Mouse (Mus musculus) common myeloid progenitor, adult 5-6 weeks (primary cell): Measurements from ENCODE around the gene Gm9046. TPM values are rescaled to one million over a fixed set of nuclear protein-coding genes. Genes with fewer than 3 reads are reported as not detected.
"Not testable (repeated sequence)": the region's sequence is repeated elsewhere in the genome, so short reads cannot be mapped to it uniquely, and the experiment has no call there.

Experiments used
- ATAC-seq: replicated peaks from 2 replicates; pipeline ENCODE4 v1.8.0; 2016; ENCODE audit warnings: low read depth, mild to moderate bottlenecking, moderate TSS enrichment, inconsistent platforms; ENCODE audit not compliant: poor library complexity, severe bottlenecking
- total RNA-seq: library from RNA; stranded (forward); fragments of 200-1000, 187-1606 nt; gene quantifications from 2 replicates; pipeline ENCODE4 v1.2.3, GENCODE M21; 2017

Gene Gm9046
- total RNA-seq: not detected in 2 replicates

GRCm38 (mm10) chr10:118343155-118343554 is at the start of gene Gm9046:
Gene Gm9046 (minus strand): TSS chr10:118343255.
- not testable (repeated sequence) for ATAC-seq

- peak; percentile 100 for ATAC-seq
Observed at GRCm38 (mm10) chr10:118370443-118370842, 27.4 kb upstream of the Gm9046 start.

- ATAC-seq: no peak
Observed at GRCm38 (mm10) chr10:118369518-118369917, 26.5 kb upstream of the Gm9046 start.

GRCm38 (mm10) chr10:118354005-118354404 is 10.9 kb upstream of the Gm9046 start, which contains the start of gene Gm9049:
Gene Gm9049 (minus strand): TSS chr10:118354105.
- not testable (repeated sequence) for ATAC-seq

- ATAC-seq: not testable (repeated sequence)
Observed at GRCm38 (mm10) chr10:118348579-118348978, 5.5 kb upstream of the Gm9046 start, which contains the start of gene Gm9048. Gene Gm9048 (minus strand): TSS chr10:118348679.

- not testable (repeated sequence) for ATAC-seq
Observed at GRCm38 (mm10) chr10:118337731-118338130, 5.3 kb downstream of the Gm9046 start, which contains the start of gene Gm9045. Gene Gm9045 (minus strand): TSS chr10:118337831.

GRCm38 (mm10) chr10:118332308-118332707 is 10.7 kb downstream of the Gm9046 start, which contains the start of gene Gm9044:
Gene Gm9044 (minus strand): TSS chr10:118332408.
- not testable (repeated sequence) for ATAC-seq

- not testable (repeated sequence) for ATAC-seq
Observed at GRCm38 (mm10) chr10:118326869-118327268, 16.2 kb downstream of the Gm9046 start, which contains the start of gene Gm9040. Gene Gm9040 (minus strand): TSS chr10:118326969.

- peak; percentile 90 for ATAC-seq
Observed at GRCm38 (mm10) chr10:118319024-118319423, 24.0 kb downstream of the Gm9046 start.

- peak; percentile 88 for ATAC-seq
Observed at GRCm38 (mm10) chr10:118302133-118302532, 40.9 kb downstream of the Gm9046 start.

- no peak for ATAC-seq
Observed at GRCm38 (mm10) chr10:118294938-118295337, 48.1 kb downstream of the Gm9046 start, which contains the start of gene Iltifb. Gene Iltifb (minus strand): TSS chr10:118295038.

Other genes starting within 250 kb of the Gm9046 start
- gene Mdm1, start 201.4 kb downstream of the Gm9046 start, total RNA-seq: 38.3 and 68.5 TPM in 2 replicates
- not detected in 2 replicates for gene Il22, start 138.3 kb downstream of the Gm9046 start, total RNA-seq
- 0.10 and 0.18 TPM in 2 replicates for gene Gm32717, start 102.5 kb downstream of the Gm9046 start, total RNA-seq
- 0.10 and 0.18 TPM in 2 replicates for gene Gm32802, start 84.6 kb downstream of the Gm9046 start, total RNA-seq
- not detected in 2 replicates for gene Iltifb, start 48.2 kb downstream of the Gm9046 start, total RNA-seq
- gene Gm9040, start 16.3 kb downstream of the Gm9046 start, total RNA-seq: 0.10 TPM in 1 of 2 replicates, not detected in the other
- gene Gm9044, start 10.8 kb downstream of the Gm9046 start, total RNA-seq: 0.10 TPM in 1 of 2 replicates, not detected in the other
- gene Gm9045, start 5.4 kb downstream of the Gm9046 start, total RNA-seq: 0.27 TPM in 1 of 2 replicates, not detected in the other
- gene Gm9048, start 5.4 kb upstream of the Gm9046 start, total RNA-seq: not detected in 2 replicates
- gene Gm9049, start 10.8 kb upstream of the Gm9046 start, total RNA-seq: 0.27 TPM in 1 of 2 replicates, not detected in the other
- gene Ifng, start 97.8 kb upstream of the Gm9046 start, total RNA-seq: 0.46 TPM in 1 of 2 replicates, not detected in the other